10 mouse cellular contexts compared by ENCODE assay signal in genomic region chr11:80973976-80974375, GRCm38 (mm10).
DNase-seq lines count a peak whose midpoint lies in the region; ATAC-seq and TF ChIP-seq lines count a peak whose summit lies in the region.
"Had no signal": no experiment of that assay in that cellular context is flagged by ENCODE, and none has a peak within 500 bp of the region (broad histone marks: within the 10 kb centered on the region; RNA-seq: fewer than 3 reads in every experiment).

No protein-coding gene starts in this region.

- no peaks in the 10 kb centered on the region for H3K9me3 ChIP-seq in midbrain, postnatal 0 days (ENCODE audit: low read length)
- no peaks in the 10 kb centered on the region for H3K9me3 ChIP-seq in midbrain, embryonic 13.5 days
- H3K9me3 ChIP-seq in hindbrain, embryonic 10.5 days, result no peaks in the 10 kb centered on the region
- H3K9me3 ChIP-seq: embryonic facial prominence, embryonic 13.5 days had no signal

- 66% methylated on average over 6 of the region's 6 CpGs for WGBS in midbrain, postnatal 0 days
- WGBS in midbrain, embryonic 13.5 days, result 81% methylated on average over 6 of the region's 6 CpGs
- WGBS in hindbrain, embryonic 10.5 days, result 87% methylated on average over 6 of the region's 6 CpGs

- DNase-seq in midbrain, postnatal 0 days (ENCODE audit: low spot score), result peak; percentile 30
- DNase-seq in kidney, postnatal 10 days, result peak; percentile 59
- DNase-seq in lung, postnatal 10 days, result peak; percentile 76
- DNase-seq in thymus, postnatal 14 days, result no peak
- DNase-seq in hindbrain, embryonic 10.5 days (ENCODE audit: low spot score), result no peak
- DNase-seq in B cell, adult 2 months, result no peak

- H3K27ac ChIP-seq in midbrain, postnatal 0 days (ENCODE audit: low read depth, low read length), result no peak overlapping the region
- H3K27ac ChIP-seq in midbrain, embryonic 13.5 days, result no peak overlapping the region
- H3K27ac ChIP-seq in hindbrain, embryonic 10.5 days, result no peak overlapping the region
- H3K27ac ChIP-seq: embryonic facial prominence, embryonic 13.5 days had no signal

- no peak overlapping the region for H3K9ac ChIP-seq in midbrain, postnatal 0 days (replicated peaks; ENCODE audit: low read length, poor library complexity, severe bottlenecking)
- no peak overlapping the region for H3K9ac ChIP-seq in midbrain, embryonic 13.5 days (replicated peaks)
- H3K9ac ChIP-seq: embryonic facial prominence, embryonic 13.5 days had no signal

- H3K4me2 ChIP-seq in midbrain, postnatal 0 days (ENCODE audit: low read depth, low read length, poor library complexity, severe bottlenecking), result no peak overlapping the region
- H3K4me2 ChIP-seq in midbrain, embryonic 13.5 days (replicated peaks), result no peak overlapping the region
- H3K4me2 ChIP-seq: embryonic facial prominence, embryonic 13.5 days had no signal

- no peak overlapping the region for H3K4me3 ChIP-seq in midbrain, postnatal 0 days (ENCODE audit: low read depth, low read length)
- no peak overlapping the region for H3K4me3 ChIP-seq in midbrain, embryonic 13.5 days (replicated peaks)
- no peak overlapping the region for H3K4me3 ChIP-seq in hindbrain, embryonic 10.5 days
- H3K4me3 ChIP-seq: embryonic facial prominence, embryonic 13.5 days had no signal

- no peaks in the 10 kb centered on the region for H3K27me3 ChIP-seq in midbrain, postnatal 0 days (ENCODE audit: insufficient read depth, low read length)
- H3K27me3 ChIP-seq in midbrain, embryonic 13.5 days, result no peaks in the 10 kb centered on the region
- no peaks in the 10 kb centered on the region for H3K27me3 ChIP-seq in hindbrain, embryonic 10.5 days (ENCODE audit: insufficient read depth, poor library complexity, severe bottlenecking)
- H3K27me3 ChIP-seq: embryonic facial prominence, embryonic 13.5 days had no signal

- TF ChIP-seq CTCF in midbrain, postnatal 0 days (IDR thresholded peaks at IDR 0.05), result no peak

- H3K36me3 ChIP-seq in midbrain, postnatal 0 days (ENCODE audit: insufficient read depth, low read length), result no peaks in the 10 kb centered on the region
- no peaks in the 10 kb centered on the region for H3K36me3 ChIP-seq in midbrain, embryonic 13.5 days
- no peaks in the 10 kb centered on the region for H3K36me3 ChIP-seq in hindbrain, embryonic 10.5 days
- H3K36me3 ChIP-seq: embryonic facial prominence, embryonic 13.5 days had no signal

- ATAC-seq in midbrain, postnatal 0 days (ENCODE audit: low FRiP score), result no peak
- ATAC-seq in midbrain, embryonic 13.5 days, result no peak
- 0 out of 2 replicates have a peak, but pooled peaks have one; percentile 42 for ATAC-seq in frontal cortex, adult (ENCODE audit: low TSS enrichment)
- ATAC-seq: Patski had no signal

- peaks cover 3% of the 10 kb centered on the region; the same call in 1 of the 2 replicates for H3K4me1 ChIP-seq in midbrain, postnatal 0 days (ENCODE audit: insufficient read depth, low read length)
- H3K4me1 ChIP-seq in midbrain, embryonic 13.5 days (replicated peaks), result peaks cover 5% of the 10 kb centered on the region; the same call in 1 of the 2 replicates
- peaks cover 8% of the 10 kb centered on the region for H3K4me1 ChIP-seq in hindbrain, embryonic 10.5 days (replicated peaks)

Comparison
In these comparisons a context has a peak if more than half of its experiments do, and no peak if none do; other contexts are left out.
1. DNase-seq: peak in midbrain, postnatal 0 days (single experiment), kidney, postnatal 10 days (single experiment) and lung, postnatal 10 days (single experiment); none in thymus, postnatal 14 days (single experiment), hindbrain, embryonic 10.5 days (single experiment) and B cell, adult 2 months (0 of 2).